Mouse (Mus musculus) spleen, postnatal 36 days (tissue): ENCODE results near the gene St13.

Source experiments
- DNase-seq, 2 experiments: peaks; one replicate each; pipeline ENCODE4 v3.0.0; 2022; ENCODE audit warnings: low spot score in 2 of 2, mixed read lengths in 1 of 2

St13 gene

DNA sequence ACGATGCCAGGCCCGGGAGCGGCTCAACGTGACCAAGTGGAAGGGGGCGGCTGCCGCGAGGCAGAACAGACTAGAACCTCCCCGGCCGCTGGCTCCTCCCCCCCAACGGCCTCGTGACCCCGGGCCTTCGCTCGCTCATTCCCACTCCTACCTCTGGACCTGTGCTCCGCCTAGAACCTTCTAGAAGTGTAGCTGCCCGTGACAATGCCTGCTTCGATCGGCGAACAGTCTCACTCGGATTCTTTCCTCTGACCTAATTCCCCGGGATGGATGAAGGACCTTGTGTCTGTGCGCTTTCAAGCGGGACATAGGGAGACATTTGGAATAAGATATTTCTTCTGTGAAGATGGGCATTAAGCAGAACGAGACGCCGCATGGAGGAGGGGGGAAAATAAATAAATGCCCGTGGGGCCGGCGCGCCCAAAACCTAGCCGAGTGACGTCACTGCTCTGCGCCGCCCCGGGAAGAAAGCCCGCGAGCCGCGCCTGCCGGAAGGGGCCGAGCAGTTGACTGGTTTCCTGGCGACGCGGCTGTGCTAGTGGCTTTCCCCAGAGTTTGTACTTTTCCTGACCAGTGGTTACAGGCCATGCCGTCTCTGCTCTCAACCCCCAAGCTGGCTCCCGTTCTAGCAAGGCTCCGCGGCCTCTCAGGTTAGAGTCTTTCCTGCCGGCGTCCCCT is at the start of gene St13, which contains the start of gene Xpnpep3:
Gene St13 (minus strand): TSS at position 440 of the 678 bp plus-strand sequence.
Gene Xpnpep3 (plus strand): TSS at position 501 of the 678 bp plus-strand sequence.
- DNase-seq: peak; percentile 95 to 96

GRCm38 (mm10) chr15:81448463-81448862 is 48.6 kb upstream of the St13 start:
- DNase-seq: peak; percentile 32 to 60

- no peak for DNase-seq
These were observed 39.4 kb upstream of the St13 start for GRCm38 (mm10) chr15:81439236-81439635.

GRCm38 (mm10) chr15:81438345-81438744 is 38.5 kb upstream of the St13 start:
- no peak for DNase-seq

DNA sequence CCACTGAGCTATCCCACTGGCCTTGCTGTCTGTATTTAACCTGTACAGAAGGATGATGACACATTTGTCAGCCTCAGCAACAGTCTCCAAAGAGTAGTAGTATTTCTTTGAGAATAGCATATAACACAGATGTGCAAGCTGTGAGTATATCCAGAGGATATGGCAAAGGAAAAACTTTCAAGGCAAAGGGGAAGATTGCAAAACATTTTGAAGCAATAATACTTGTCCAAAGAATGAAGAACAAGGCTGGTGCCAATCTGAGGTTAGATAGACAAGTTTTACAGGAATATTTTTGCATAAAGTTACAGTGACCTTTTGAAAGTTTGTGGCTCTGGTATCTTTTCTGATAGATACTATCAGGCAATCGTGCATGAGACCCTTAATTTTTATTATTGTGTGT is 31.3 kb upstream of the St13 start:
- DNase-seq: no peak

DNA sequence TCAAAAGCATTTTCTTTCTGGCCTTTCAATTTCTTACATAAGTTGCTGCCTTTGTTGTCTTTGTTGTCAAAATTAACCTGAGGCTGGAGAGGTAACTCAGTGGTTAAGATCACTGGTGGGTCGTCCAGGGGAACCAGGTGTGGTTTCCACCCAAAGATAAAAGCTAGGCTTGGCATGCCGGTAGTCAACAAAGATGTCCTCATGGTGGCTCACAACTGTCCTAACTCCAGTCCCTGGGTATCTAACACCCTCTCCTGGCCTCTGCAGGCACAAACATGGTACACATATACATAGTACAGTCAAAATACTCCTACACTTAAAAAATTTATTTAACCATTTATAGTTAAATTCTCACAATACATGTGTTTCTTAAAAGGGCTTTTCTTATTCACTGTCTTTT is 28.1 kb upstream of the St13 start:
- DNase-seq: no peak

- DNase-seq: no peak
These were observed 25.4 kb upstream of the St13 start for GRCm38 (mm10) chr15:81425311-81425710.

GRCm38 (mm10) chr15:81422156-81422681 is 22.3 kb upstream of the St13 start:
- DNase-seq: no peak

GRCm38 (mm10) chr15:81421454-81421853 is 21.6 kb upstream of the St13 start:
- DNase-seq: peak; percentile 6 to 22

DNA sequence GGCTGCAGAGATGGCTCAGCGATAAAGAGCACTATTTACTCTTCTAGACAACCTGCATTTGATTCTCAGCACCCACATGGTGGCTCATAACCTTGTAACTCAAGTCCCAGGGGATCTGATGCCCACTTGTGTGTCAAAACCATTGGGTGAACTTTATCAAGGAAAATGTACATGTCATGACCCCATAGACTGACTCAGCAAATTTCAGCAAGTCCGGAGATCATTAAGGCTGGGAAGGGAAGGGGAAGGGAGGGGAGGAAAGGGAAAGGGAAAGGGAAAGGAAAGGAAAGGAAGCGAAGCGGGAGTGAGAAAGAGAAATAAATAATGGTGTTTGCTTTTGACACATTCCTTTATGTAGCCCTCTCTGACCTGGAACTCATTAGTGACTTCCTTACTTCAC is 18.2 kb upstream of the St13 start:
- DNase-seq: no peak

GRCm38 (mm10) chr15:81416763-81417310 is 17.0 kb upstream of the St13 start:
- DNase-seq: peak; percentile 71

- no peak for DNase-seq
These were observed 8.3 kb upstream of the St13 start, which contains the start of gene Dnajb7 for GRCm38 (mm10) chr15:81408199-81408598. Gene Dnajb7, minus strand, starts transcription at chr15:81408299.

GRCm38 (mm10) chr15:81405008-81405407 is 5.1 kb upstream of the St13 start:
- no peak for DNase-seq

- DNase-seq: no peak
These were observed 610 bp downstream of the St13 start for GRCm38 (mm10) chr15:81399297-81399637.

- no peak for DNase-seq
These were observed 1.7 kb downstream of the St13 start for GRCm38 (mm10) chr15:81398189-81398588.

DNA sequence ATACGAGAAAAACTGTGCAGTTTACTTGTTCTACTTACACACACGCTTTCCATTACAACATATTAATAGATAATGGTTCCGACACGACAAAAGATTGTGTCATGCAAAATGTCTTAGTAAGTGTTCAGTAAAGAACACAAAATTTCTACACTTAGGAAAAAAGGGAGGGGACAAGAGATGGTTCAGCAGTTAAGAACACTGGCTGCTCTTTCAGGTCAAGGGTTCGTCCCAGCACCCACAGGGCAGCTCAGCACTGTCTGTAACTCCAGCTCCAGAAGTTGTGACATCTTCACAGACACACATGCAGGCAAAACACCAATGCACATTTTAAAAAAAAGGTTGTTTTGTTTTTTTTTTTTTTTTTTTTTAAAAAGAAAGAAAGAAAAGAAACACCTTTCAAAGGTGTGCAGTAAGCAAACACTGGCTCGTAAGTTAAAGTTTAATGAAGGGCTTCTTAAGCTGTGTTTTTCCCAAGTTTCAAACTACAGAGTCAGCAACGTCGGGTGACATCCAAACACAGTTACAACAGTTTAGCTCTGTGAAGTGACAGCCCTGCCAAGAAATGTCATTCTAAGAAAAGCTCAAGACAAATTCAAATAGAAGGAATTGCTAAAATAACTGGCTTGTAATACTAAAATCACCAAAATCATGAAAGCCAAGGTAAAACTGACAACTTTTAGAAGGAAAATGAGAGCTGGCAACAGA is 5.5 kb downstream of the St13 start:
- DNase-seq: no peak

DNA sequence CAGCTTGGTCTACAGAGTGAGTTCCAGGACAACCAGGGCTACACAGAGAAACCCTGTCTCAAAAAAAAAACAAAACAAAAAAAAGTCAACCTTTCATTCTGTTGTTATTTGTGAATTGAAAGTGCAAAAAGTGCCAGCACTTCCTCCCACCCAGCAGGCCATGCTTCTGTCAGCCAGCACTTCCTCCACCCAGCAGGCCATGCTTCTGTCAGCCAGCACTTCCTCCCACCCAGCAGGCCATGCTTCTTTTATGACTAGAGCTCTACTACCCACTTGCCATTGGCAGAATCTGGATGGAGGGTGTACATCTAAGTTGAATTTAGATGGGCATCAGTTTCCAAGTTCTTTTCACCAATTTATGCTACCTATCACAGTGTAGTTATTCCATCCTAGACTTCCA is 6.9 kb downstream of the St13 start:
- peak; percentile 60 to 67 for DNase-seq

GRCm38 (mm10) chr15:81386327-81386726 is 13.6 kb downstream of the St13 start:
- DNase-seq: no peak

- no peak for DNase-seq
These were observed 21.0 kb downstream of the St13 start for GRCm38 (mm10) chr15:81378845-81379244.

GRCm38 (mm10) chr15:81374621-81375020 is 25.3 kb downstream of the St13 start:
- no peak for DNase-seq

DNA sequence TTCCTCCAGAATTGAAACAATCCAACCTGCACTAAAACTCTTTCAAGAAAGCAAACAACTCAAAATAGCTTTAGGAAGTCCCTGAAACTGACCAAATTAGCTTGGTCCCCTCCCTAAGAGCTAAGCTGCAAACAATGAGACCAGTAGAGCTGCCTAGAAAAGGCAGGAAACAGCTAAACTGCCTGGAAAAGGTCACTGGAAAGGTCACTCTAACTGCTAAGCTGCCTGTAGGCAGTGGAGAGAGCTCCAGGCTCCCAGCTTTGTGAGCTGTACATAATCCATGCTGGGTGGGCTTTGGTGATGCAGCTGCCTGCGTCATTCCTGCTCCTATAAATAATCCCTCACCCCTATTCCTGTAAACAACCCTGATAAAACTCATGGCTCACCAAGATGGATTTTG is 29.5 kb downstream of the St13 start:
- DNase-seq: no peak

- DNase-seq: no peak
These were observed 31.3 kb downstream of the St13 start for GRCm38 (mm10) chr15:81368601-81369000.

- DNase-seq: no peak
These were observed 33.6 kb downstream of the St13 start for GRCm38 (mm10) chr15:81366241-81366640.
